Mouse (Mus musculus) lung, postnatal 0 days (tissue): Measurements from ENCODE around the gene Cdh12.

ENCODE experiments used
- CTCF ChIP-seq: IDR thresholded peaks from 2 replicates; pipeline ENCODE4 v1.5.1; 2016; ENCODE audit warnings: antibody characterized with exemption, mild to moderate bottlenecking
- EP300 ChIP-seq: IDR thresholded peaks from 2 replicates; pipeline ENCODE4 v1.6.1; 2016; ENCODE audit warnings: antibody characterized with exemption, mild to moderate bottlenecking, control low read depth

GRCm38 (mm10) chr15:21153602-21154001, 704.5 kb downstream of the Cdh12 start:
- no peak for TF ChIP-seq EP300
- no peak for TF ChIP-seq CTCF
